Mouse (Mus musculus): Measurements from ENCODE around the gene Tatdn3. TPM values are rescaled to one million over a fixed set of nuclear protein-coding genes. Genes with fewer than 3 reads are reported as not detected.

Gene Tatdn3
- total RNA-seq, 2 experiments from 2014 or later: 12.2 to 15.5 TPM

Other genes starting within 250 kb of the Tatdn3 start
- gene Rps6kc1, start 151.2 kb downstream of the Tatdn3 start, total RNA-seq (2021): 10 to 100 TPM; 17.4 to 17.9 TPM
- 10 to 100 TPM; 27.9 to 29.9 TPM for gene Angel2, start 137.8 kb downstream of the Tatdn3 start, total RNA-seq (2021)
- gene Vash2, start 83.6 kb downstream of the Tatdn3 start, total RNA-seq (2021): under 1 TPM; 0.35 to 0.56 TPM
- 1 to 10 TPM; 5.0 to 5.4 TPM for gene Flvcr1, start 36.8 kb downstream of the Tatdn3 start, total RNA-seq (2021)
- gene Spata45, start 26.3 kb downstream of the Tatdn3 start, total RNA-seq (2021): not detected
- under 1 TPM; 0.27 to 0.75 TPM for gene Nsl1, start 80 bp upstream of the Tatdn3 start, total RNA-seq (2021)
- gene Batf3, start 34.9 kb upstream of the Tatdn3 start, total RNA-seq (2021): under 1 TPM; 0.39 to 0.62 TPM
- not detected for gene Fam71a, start 101.9 kb upstream of the Tatdn3 start, total RNA-seq (2021)
- 10 to 100 TPM in 1 of 2 experiments, 1 to 10 TPM in 1; 5.0 to 17.9 TPM for gene Atf3, start 155.1 kb upstream of the Tatdn3 start, total RNA-seq (2021)

Data from heart, postnatal 36 days (tissue).